Comparison of ENCODE assay signal across 20 mouse cellular contexts in the genomic region with DNA sequence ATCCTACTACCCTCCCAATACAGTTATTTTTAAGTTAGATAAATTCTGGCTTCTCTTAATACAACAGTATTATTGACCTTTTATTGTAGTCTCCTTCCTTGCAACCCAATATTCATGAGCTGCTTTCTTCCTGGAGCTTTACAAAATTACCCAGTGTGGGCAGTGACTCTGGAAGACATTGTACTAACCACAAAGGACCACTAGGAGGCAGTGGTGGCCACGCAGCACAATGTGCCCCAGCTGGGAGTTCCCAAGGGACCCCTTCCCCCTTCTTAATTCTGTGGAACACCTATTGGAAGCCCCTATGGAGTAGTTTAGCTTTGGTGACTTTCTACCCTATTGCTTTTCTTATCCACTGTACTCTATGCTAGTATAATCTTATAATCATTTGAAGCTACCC.
DNase-seq lines count a peak whose midpoint lies in the region; ATAC-seq and TF ChIP-seq lines count a peak whose summit lies in the region.
"Had no signal": no experiment of that assay in that cellular context is flagged by ENCODE, and none has a peak within 500 bp of the region (broad histone marks: within the 10 kb centered on the region; RNA-seq: fewer than 3 reads in every experiment).

No protein-coding gene starts in this region.

- no peak for ATAC-seq in neural tube, embryonic 15.5 days (ENCODE audit: low FRiP score)
- ATAC-seq: forebrain, postnatal 0 days had no signal

- H3K27ac ChIP-seq in layer of hippocampus, adult 2 months = no peak overlapping the region
- no peak overlapping the region for H3K27ac ChIP-seq in neural tube, embryonic 15.5 days (replicated peaks)
- H3K27ac ChIP-seq: liver, embryonic 15.5 days; stomach, embryonic 15.5 days had no signal

- 23% methylated on average over 1 of the region's 1 CpGs for WGBS in neural tube, embryonic 15.5 days

- H3K9me3 ChIP-seq in neural tube, embryonic 15.5 days (replicated peaks) = no peaks in the 10 kb centered on the region
- H3K9me3 ChIP-seq: liver, embryonic 15.5 days; stomach, embryonic 15.5 days had no signal

- H3K27me3 ChIP-seq in neural tube, embryonic 15.5 days (replicated peaks) = no peaks in the 10 kb centered on the region
- H3K27me3 ChIP-seq: liver, embryonic 15.5 days; megakaryocyte, embryonic 14.5 days; stomach, embryonic 15.5 days had no signal

- DNase-seq in adrenal gland, postnatal 14 days = peak; percentile 7
- no peak for DNase-seq in adrenal gland, postnatal 25 days
- no peak for DNase-seq in layer of hippocampus, adult 2 months (ENCODE audit: low spot score in 2 of 2)
- no peak for DNase-seq in layer of hippocampus, adult 18-20 months (ENCODE audit: low spot score in 2 of 2)
- DNase-seq in R1 (ENCODE audit: low read depth, low spot score) = peak; percentile 25
- DNase-seq in mesoderm, embryonic 11.5 days (ENCODE audit: low read depth, low spot score) = peak; percentile 13
- DNase-seq in gastrocnemius, postnatal 4 days (ENCODE audit: low spot score in 2 of 2) = no peak
- DNase-seq: cerebellum, adult 11 months; forebrain, postnatal 0 days; gastrocnemius, postnatal 10 days; heart, postnatal 10 days; kidney, postnatal 14 days; lung, postnatal 10 days; right cerebral cortex, adult 18-20 months; spleen, adult 18-20 months; thymus, postnatal 14 days had no signal

- no peak overlapping the region for H3K9ac ChIP-seq in neural tube, embryonic 15.5 days (replicated peaks)
- H3K9ac ChIP-seq: forebrain, postnatal 0 days; liver, embryonic 15.5 days; stomach, embryonic 15.5 days had no signal

- no peak overlapping the region for H3K4me3 ChIP-seq in layer of hippocampus, adult 2 months
- no peak overlapping the region for H3K4me3 ChIP-seq in neural tube, embryonic 15.5 days (replicated peaks)
- H3K4me3 ChIP-seq: liver, embryonic 15.5 days; megakaryocyte, embryonic 14.5 days; stomach, embryonic 15.5 days had no signal

- peak; percentile 70 for TF ChIP-seq CTCF in layer of hippocampus, adult 2 months (conservative IDR thresholded peaks at IDR 0.05)

- no peaks in the 10 kb centered on the region for H3K36me3 ChIP-seq in neural tube, embryonic 15.5 days
- H3K36me3 ChIP-seq: liver, embryonic 15.5 days; stomach, embryonic 15.5 days had no signal

- no peaks in the 10 kb centered on the region for H3K4me1 ChIP-seq in neural tube, embryonic 15.5 days
- H3K4me1 ChIP-seq: liver, embryonic 15.5 days; megakaryocyte, embryonic 14.5 days; stomach, embryonic 15.5 days had no signal

- no peak overlapping the region for H3K4me2 ChIP-seq in neural tube, embryonic 15.5 days
- H3K4me2 ChIP-seq: liver, embryonic 15.5 days; stomach, embryonic 15.5 days had no signal

Comparison
In these comparisons a context has a peak if more than half of its experiments do, and no peak if none do; other contexts are left out.
1. DNase-seq: peak in adrenal gland, postnatal 14 days (single experiment), R1 (single experiment) and mesoderm, embryonic 11.5 days (single experiment); none in adrenal gland, postnatal 25 days (single experiment), layer of hippocampus, adult 2 months (0 of 2), layer of hippocampus, adult 18-20 months (0 of 2) and gastrocnemius, postnatal 4 days (0 of 2).